Mouse (Mus musculus): ENCODE results near the gene Galnt14. TPM values are rescaled to one million over a fixed set of nuclear protein-coding genes. Genes with fewer than 3 reads are reported as not detected.

Gene Galnt14
- polyA plus RNA-seq, 1 experiment: not detected

GRCm38 (mm10) chr17:73649371-73649770 lies 60.9 kb downstream of the Galnt14 start:
- no peaks in the 10 kb centered on the region for H3K4me1 ChIP-seq (ENCODE audit: control insufficient read depth, insufficient read depth, low read length)
- no peak overlapping the region for H3K27ac ChIP-seq (ENCODE audit: control insufficient read depth, insufficient read depth, low read depth, low read length, poor library complexity)
- WGBS: 68% methylated on average over 6 of the region's 6 CpGs
- TF ChIP-seq POLR2A (IDR thresholded peaks at IDR 0.05; ENCODE audit: borderline replicate concordance, control insufficient read depth, low read depth, low read length): no peak
- no peak for TF ChIP-seq CTCF (IDR thresholded peaks at IDR 0.05; ENCODE audit: control insufficient read depth, insufficient read depth, low read length)
- no peak overlapping the region for H3K4me3 ChIP-seq (replicated peaks; ENCODE audit: control insufficient read depth, low read depth, low read length)

- Histone ChIP-seq H3K4me3 (replicated peaks; ENCODE audit: control insufficient read depth, low read depth, low read length) (no peak overlapping the region), H3K4me1 (ENCODE audit: control insufficient read depth, insufficient read depth, low read length) (no peaks in the 10 kb centered on the region; the same call in 1 of the 2 replicates), H3K27ac (ENCODE audit: control insufficient read depth, insufficient read depth, low read depth, low read length, poor library complexity) (no peak overlapping the region)
- TF ChIP-seq POLR2A (IDR thresholded peaks at IDR 0.05; ENCODE audit: borderline replicate concordance, control insufficient read depth, low read depth, low read length): no peak
- TF ChIP-seq CTCF (IDR thresholded peaks at IDR 0.05; ENCODE audit: control insufficient read depth, insufficient read depth, low read length): no peak
- 74% methylated on average over 7 of the region's 7 CpGs for WGBS
Observed at GRCm38 (mm10) chr17:73641676-73642075, 68.6 kb downstream of the Galnt14 start.

DNA sequence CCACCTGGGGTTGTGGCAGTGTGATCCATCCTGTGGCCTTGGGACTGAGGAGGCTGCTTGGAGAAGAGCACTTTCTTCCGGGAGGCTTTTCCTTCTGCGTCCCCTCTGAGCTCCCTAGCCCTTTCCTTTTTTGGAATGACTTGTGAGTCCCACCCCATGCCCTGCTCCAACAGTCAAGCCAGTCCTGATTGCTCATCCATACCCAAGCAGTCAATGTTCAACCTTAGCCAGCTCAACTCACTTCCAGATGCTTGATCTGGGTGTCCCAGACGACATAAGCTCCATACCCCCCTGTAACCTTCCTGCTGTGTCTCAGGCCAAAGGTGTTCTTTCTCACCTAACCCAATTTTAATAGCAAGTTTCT lies 70.2 kb downstream of the Galnt14 start:
- TF ChIP-seq POLR2A (IDR thresholded peaks at IDR 0.05; ENCODE audit: borderline replicate concordance, control insufficient read depth, low read depth, low read length) (no peak), CTCF (IDR thresholded peaks at IDR 0.05; ENCODE audit: control insufficient read depth, insufficient read depth, low read length) (no peak)
- Histone ChIP-seq H3K4me3 (replicated peaks; ENCODE audit: control insufficient read depth, low read depth, low read length) (no peak overlapping the region), H3K4me1 (ENCODE audit: control insufficient read depth, insufficient read depth, low read length) (no peaks in the 10 kb centered on the region; the same call in 1 of the 2 replicates), H3K27ac (ENCODE audit: control insufficient read depth, insufficient read depth, low read depth, low read length, poor library complexity) (no peak overlapping the region)
- WGBS: 68% methylated on average over 3 of the region's 3 CpGs

- no peak for TF ChIP-seq CTCF (IDR thresholded peaks at IDR 0.05; ENCODE audit: control insufficient read depth, insufficient read depth, low read length)
- no peak for TF ChIP-seq POLR2A (IDR thresholded peaks at IDR 0.05; ENCODE audit: borderline replicate concordance, control insufficient read depth, low read depth, low read length)
- 73% methylated on average over 6 of the region's 6 CpGs for WGBS
- Histone ChIP-seq H3K4me1 (ENCODE audit: control insufficient read depth, insufficient read depth, low read length) (no peaks in the 10 kb centered on the region; the same call in 1 of the 2 replicates), H3K4me3 (replicated peaks; ENCODE audit: control insufficient read depth, low read depth, low read length) (no peak overlapping the region), H3K27ac (ENCODE audit: control insufficient read depth, insufficient read depth, low read depth, low read length, poor library complexity) (no peak overlapping the region)
Observed at GRCm38 (mm10) chr17:73639401-73640116, 70.7 kb downstream of the Galnt14 start.

DNA sequence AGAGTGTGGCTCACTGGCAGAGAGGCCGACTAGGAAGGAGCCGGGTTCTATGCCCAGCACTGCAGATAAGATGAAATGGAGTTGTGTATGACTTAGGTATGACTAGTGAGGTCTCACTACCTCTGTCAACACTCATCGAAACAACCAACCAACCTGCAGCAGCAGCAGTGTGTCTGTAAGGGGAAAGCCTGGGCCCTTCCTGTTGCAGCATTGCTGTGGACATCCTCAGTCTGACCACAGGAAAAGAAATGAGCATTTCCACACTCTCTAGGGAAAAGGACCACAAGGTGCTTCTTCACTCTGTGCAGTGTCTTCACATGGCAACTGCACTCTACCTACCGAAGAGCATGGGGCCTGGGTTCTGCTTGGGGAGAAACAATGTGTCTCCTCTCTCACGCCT lies 73.3 kb downstream of the Galnt14 start:
- WGBS: 63% methylated on average over 5 of the region's 5 CpGs
- H3K27ac ChIP-seq (ENCODE audit: control insufficient read depth, insufficient read depth, low read depth, low read length, poor library complexity): peak overlapping the region; percentile 49

GRCm38 (mm10) chr17:73634896-73635295 lies 75.4 kb downstream of the Galnt14 start:
- no peak overlapping the region for H3K27ac ChIP-seq (ENCODE audit: control insufficient read depth, insufficient read depth, low read depth, low read length, poor library complexity)
- no peak for TF ChIP-seq CTCF (IDR thresholded peaks at IDR 0.05; ENCODE audit: control insufficient read depth, insufficient read depth, low read length)
- no peak for TF ChIP-seq POLR2A (IDR thresholded peaks at IDR 0.05; ENCODE audit: borderline replicate concordance, control insufficient read depth, low read depth, low read length)

More for the DNA sequence above, 73.3 kb downstream of the Galnt14 start:
- Histone ChIP-seq H3K4me1 (ENCODE audit: control insufficient read depth, insufficient read depth, low read length) (no peaks in the 10 kb centered on the region; the same call in 1 of the 2 replicates), H3K4me3 (replicated peaks; ENCODE audit: control insufficient read depth, low read depth, low read length) (no peak overlapping the region)
- no peak for TF ChIP-seq POLR2A (IDR thresholded peaks at IDR 0.05; ENCODE audit: borderline replicate concordance, control insufficient read depth, low read depth, low read length)
- TF ChIP-seq CTCF (IDR thresholded peaks at IDR 0.05; ENCODE audit: control insufficient read depth, insufficient read depth, low read length): no peak

DNA sequence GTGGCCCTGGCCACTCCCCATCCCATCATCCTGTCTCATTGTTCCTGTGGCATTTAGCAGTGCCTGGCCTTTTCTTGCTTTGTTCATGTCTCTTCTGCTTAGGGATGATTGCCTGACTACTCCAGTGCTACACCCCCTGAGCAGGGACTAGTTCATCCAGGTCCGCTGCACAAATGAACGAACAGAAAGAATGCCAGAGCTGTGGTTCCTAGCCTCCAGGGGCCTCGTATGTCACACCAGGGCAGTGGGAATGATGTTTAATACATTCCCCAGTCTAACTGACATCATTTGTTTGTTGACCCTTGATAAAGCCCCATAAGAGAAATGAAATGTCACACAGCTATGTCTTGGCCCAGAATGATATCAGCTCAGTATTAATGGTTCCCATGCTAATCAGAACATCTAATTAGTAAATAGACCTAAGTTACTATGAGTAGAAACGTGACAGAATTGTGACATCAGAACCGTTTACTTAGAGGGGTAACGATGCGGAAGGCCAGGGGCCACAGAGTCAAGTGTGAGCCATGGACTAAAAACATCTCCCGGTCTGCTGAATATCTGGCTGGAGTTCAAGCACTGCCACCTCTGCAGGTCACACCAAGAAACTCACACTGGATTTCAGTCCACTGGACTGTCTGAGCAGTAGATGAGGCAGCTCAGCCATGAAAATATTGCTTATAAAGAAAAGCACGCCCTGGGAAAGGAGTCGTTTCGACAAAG lies 76.1 kb downstream of the Galnt14 start:
- TF ChIP-seq CTCF (IDR thresholded peaks at IDR 0.05; ENCODE audit: control insufficient read depth, insufficient read depth, low read length) (no peak), POLR2A (IDR thresholded peaks at IDR 0.05; ENCODE audit: borderline replicate concordance, control insufficient read depth, low read depth, low read length) (no peak)
- Histone ChIP-seq H3K4me1 (ENCODE audit: control insufficient read depth, insufficient read depth, low read length) (no peaks in the 10 kb centered on the region; the same call in 1 of the 2 replicates), H3K27ac (ENCODE audit: control insufficient read depth, insufficient read depth, low read depth, low read length, poor library complexity) (no peak overlapping the region), H3K4me3 (replicated peaks; ENCODE audit: control insufficient read depth, low read depth, low read length) (no peak overlapping the region)
- 83% methylated on average over 11 of the region's 11 CpGs for WGBS

More at GRCm38 (mm10) chr17:73634896-73635295, 75.4 kb downstream of the Galnt14 start:
- Histone ChIP-seq H3K4me3 (replicated peaks; ENCODE audit: control insufficient read depth, low read depth, low read length) (no peak overlapping the region), H3K4me1 (ENCODE audit: control insufficient read depth, insufficient read depth, low read length) (no peaks in the 10 kb centered on the region; the same call in 1 of the 2 replicates)
- WGBS: 82% methylated on average over 2 of the region's 2 CpGs

DNA sequence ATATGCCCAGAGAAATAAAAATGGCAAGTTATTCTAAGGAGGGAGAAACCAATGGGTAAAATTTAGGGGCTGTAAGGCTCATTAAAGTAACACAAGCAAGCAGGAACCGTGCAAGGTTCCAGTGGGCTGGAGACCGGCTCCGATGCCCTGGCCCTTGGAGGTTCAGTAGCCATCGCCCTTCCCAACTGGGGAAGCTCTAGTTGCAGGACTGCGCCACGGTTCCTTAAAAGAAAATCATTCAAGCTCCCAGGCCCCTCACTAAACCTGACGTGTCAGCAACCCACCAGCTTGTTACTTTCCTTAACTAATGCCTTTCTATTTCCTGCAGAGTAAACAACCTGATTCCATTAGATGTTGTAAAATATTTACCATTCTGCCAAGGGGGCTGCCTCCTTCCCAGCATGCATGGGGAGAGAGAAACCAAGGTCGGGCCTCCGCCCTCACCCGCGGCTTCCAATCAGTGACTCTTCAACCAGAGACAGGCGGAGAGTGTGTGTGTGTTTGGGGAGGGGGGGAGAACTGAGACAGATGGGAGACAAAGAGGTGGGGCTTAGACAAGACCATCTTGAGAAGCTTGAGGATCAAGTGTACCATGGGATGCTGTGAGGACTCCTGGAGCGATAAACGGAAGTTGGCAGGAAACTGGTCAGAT lies 81.9 kb downstream of the Galnt14 start:
- WGBS: 85% methylated on average over 14 of the region's 14 CpGs
- Histone ChIP-seq H3K27ac (ENCODE audit: control insufficient read depth, insufficient read depth, low read depth, low read length, poor library complexity) (no peak overlapping the region), H3K4me1 (ENCODE audit: control insufficient read depth, insufficient read depth, low read length) (no peaks in the 10 kb centered on the region; the same call in 1 of the 2 replicates), H3K4me3 (replicated peaks; ENCODE audit: control insufficient read depth, low read depth, low read length) (no peak overlapping the region)
- no peak for TF ChIP-seq CTCF (IDR thresholded peaks at IDR 0.05; ENCODE audit: control insufficient read depth, insufficient read depth, low read length)
- no peak for TF ChIP-seq POLR2A (IDR thresholded peaks at IDR 0.05; ENCODE audit: borderline replicate concordance, control insufficient read depth, low read depth, low read length)
